Mouse (Mus musculus): ENCODE results near the gene Zfp367. TPM values are rescaled to one million over a fixed set of nuclear protein-coding genes. Genes with fewer than 3 reads are reported as not detected.

Zfp367 gene
- total and polyA plus RNA-seq, 3 experiments: 6.6 to 51.7 (median 38.6) TPM

DNA sequence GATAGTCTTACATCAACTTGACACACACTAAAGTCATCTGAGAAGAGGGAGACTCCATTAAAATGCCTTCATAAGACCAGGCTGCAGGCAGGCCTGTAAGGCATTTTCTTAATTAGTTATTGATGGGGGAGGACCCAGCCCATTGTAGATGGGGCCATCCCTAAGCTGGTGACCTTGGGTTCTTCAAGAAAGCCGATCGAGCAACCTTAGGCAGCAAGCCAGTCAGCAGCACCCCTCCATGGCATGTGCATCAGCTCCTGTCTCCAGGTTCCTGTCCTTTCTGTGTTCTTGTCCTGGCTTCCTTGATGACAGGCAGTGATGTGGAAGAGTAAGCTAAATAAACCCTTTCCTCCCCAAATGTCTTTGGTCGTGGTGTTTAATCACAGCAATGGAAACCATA, 60.9 kb downstream of the Zfp367 start:
- H3K9me3 ChIP-seq (replicated peaks): no peaks in the 10 kb centered on the region
- H3K27me3 ChIP-seq (ENCODE audit: insufficient read depth, low read length): peaks cover 3% of the 10 kb centered on the region
- TF ChIP-seq GATA1 (IDR thresholded peaks at IDR 0.05; ENCODE audit: borderline replicate concordance, low read length) (no peak), POLR2AphosphoS5 (IDR thresholded peaks at IDR 0.05; ENCODE audit: insufficient replicate concordance, low read depth, low read length) (no peak), CTCF (IDR thresholded peaks at IDR 0.05; ENCODE audit: low read depth, low read length) (no peak), TAL1 (conservative IDR thresholded peaks at IDR 0.05; ENCODE audit: low read depth, low read length) (no peak), GATA2 (IDR thresholded peaks at IDR 0.05; ENCODE audit: borderline replicate concordance, low read depth, low read length) (no peak)
- no peak overlapping the region for H3K4me3 ChIP-seq (ENCODE audit: low read depth, low read length)
- ATAC-seq (ENCODE audit: extremely low read depth, insufficient number of reproducible peaks, low FRiP score, poor library complexity, severe bottlenecking) (no peak), DNase-seq (ENCODE audit: low spot score) (no peak)
- H3K4me1 ChIP-seq (ENCODE audit: insufficient read depth, low read depth, low read length): no peaks in the 10 kb centered on the region
- H3K36me3 ChIP-seq (replicated peaks): no peaks in the 10 kb centered on the region

DNA sequence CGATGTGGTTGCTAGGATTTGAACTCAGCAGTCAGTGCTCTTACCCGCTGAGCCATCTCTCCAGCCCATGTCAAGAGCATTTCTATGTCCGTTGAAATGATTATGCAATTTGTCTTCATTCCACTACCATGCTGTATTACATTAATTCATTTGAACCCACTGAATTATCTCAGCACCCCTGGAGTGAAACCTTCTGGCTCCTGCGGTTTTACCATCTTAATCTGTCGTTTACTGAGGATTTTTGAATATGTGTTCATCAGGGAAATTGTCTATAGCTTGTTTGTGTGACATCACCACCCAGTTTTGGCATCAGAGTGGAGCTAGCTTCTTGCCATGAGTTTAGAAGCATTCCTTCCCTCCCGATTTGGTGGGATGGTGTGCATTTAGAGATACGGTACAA, 62.0 kb downstream of the Zfp367 start:
- no peaks in the 10 kb centered on the region for H3K36me3 ChIP-seq (replicated peaks)
- DNase-seq (ENCODE audit: low spot score) (no peak), ATAC-seq (ENCODE audit: extremely low read depth, insufficient number of reproducible peaks, low FRiP score, poor library complexity, severe bottlenecking) (no peak)
- no peak overlapping the region for H3K4me3 ChIP-seq (ENCODE audit: low read depth, low read length)
- TF ChIP-seq GATA1 (IDR thresholded peaks at IDR 0.05; ENCODE audit: borderline replicate concordance, low read length): no peak
- no peaks in the 10 kb centered on the region for H3K9me3 ChIP-seq (replicated peaks)
- peaks cover 3% of the 10 kb centered on the region for H3K27me3 ChIP-seq (ENCODE audit: insufficient read depth, low read length)
- no peaks in the 10 kb centered on the region for H3K4me1 ChIP-seq (ENCODE audit: insufficient read depth, low read depth, low read length)

DNA sequence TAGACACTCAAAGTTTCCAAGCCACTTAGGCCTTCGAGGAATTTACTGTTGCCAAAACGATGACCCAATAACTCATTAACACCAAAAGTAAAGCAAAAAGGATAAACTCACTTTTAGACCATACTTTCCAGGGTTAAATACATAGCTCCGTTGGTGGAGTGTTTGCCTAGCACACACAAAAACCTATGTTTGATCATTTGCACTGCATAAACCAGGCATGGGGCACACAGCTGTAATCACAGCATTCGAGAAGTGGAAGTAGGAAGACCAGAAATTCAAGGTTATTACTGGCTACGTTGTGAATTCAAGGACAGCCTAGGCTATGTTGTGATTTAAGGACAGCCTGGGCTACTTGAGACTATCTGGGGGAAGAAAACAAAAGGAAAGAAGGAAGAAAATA, 62.7 kb downstream of the Zfp367 start:
- H3K9me3 ChIP-seq (replicated peaks): no peaks in the 10 kb centered on the region
- peaks cover 3% of the 10 kb centered on the region for H3K27me3 ChIP-seq (ENCODE audit: insufficient read depth, low read length)
- H3K4me3 ChIP-seq (ENCODE audit: low read depth, low read length): no peak overlapping the region
- H3K4me1 ChIP-seq (ENCODE audit: insufficient read depth, low read depth, low read length): no peaks in the 10 kb centered on the region
- ATAC-seq (ENCODE audit: extremely low read depth, insufficient number of reproducible peaks, low FRiP score, poor library complexity, severe bottlenecking) (no peak), DNase-seq (ENCODE audit: low spot score) (no peak)
- no peaks in the 10 kb centered on the region for H3K36me3 ChIP-seq (replicated peaks)
- no peak for TF ChIP-seq POLR2AphosphoS5 (IDR thresholded peaks at IDR 0.05; ENCODE audit: insufficient replicate concordance, low read depth, low read length)
- TF ChIP-seq CTCF (IDR thresholded peaks at IDR 0.05; ENCODE audit: low read depth, low read length): no peak
- TF ChIP-seq TAL1 (conservative IDR thresholded peaks at IDR 0.05; ENCODE audit: low read depth, low read length): no peak
- TF ChIP-seq GATA2 (IDR thresholded peaks at IDR 0.05; ENCODE audit: borderline replicate concordance, low read depth, low read length): no peak
- TF ChIP-seq GATA1 (IDR thresholded peaks at IDR 0.05; ENCODE audit: borderline replicate concordance, low read length): no peak

DNA sequence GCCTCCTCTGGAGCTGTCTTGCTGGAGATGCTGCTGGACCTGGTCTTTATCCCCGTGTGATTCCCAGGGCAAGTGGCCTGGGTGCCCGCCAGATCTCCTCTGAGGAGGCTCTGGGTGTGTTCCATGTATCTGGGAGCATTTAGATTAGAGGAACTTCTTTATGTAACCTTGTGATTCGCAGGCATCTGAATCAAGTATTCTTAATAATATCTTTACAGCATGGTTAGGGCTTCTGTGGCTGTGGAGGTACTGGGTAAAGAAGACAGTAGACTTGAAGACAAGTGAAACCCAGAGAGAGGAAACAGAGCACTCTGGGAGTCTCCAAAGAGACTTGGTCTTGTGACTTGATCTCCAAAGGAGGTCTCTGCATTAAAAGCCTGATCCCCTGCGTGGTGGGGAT, 63.9 kb downstream of the Zfp367 start, which contains the start of gene Hsd17b3:
TSS of gene Hsd17b3 (minus strand) at position 101 of the 400 bp plus-strand sequence.
- DNase-seq (ENCODE audit: low spot score): no peak
- ATAC-seq (ENCODE audit: extremely low read depth, insufficient number of reproducible peaks, low FRiP score, poor library complexity, severe bottlenecking): no peak
- H3K9me3 ChIP-seq (replicated peaks): no peaks in the 10 kb centered on the region
- no peaks in the 10 kb centered on the region for H3K36me3 ChIP-seq (replicated peaks)
- H3K4me1 ChIP-seq (ENCODE audit: insufficient read depth, low read depth, low read length): no peaks in the 10 kb centered on the region
- peaks cover 3% of the 10 kb centered on the region for H3K27me3 ChIP-seq (ENCODE audit: insufficient read depth, low read length)
- H3K4me3 ChIP-seq (ENCODE audit: low read depth, low read length): no peak within 1 kb of the TSS
- TF ChIP-seq CTCF (IDR thresholded peaks at IDR 0.05; ENCODE audit: low read depth, low read length): no peak
- TF ChIP-seq GATA2 (IDR thresholded peaks at IDR 0.05; ENCODE audit: borderline replicate concordance, low read depth, low read length): no peak
- no peak for TF ChIP-seq POLR2AphosphoS5 (IDR thresholded peaks at IDR 0.05; ENCODE audit: insufficient replicate concordance, low read depth, low read length)
- TF ChIP-seq GATA1 (IDR thresholded peaks at IDR 0.05; ENCODE audit: borderline replicate concordance, low read length): no peak

DNA sequence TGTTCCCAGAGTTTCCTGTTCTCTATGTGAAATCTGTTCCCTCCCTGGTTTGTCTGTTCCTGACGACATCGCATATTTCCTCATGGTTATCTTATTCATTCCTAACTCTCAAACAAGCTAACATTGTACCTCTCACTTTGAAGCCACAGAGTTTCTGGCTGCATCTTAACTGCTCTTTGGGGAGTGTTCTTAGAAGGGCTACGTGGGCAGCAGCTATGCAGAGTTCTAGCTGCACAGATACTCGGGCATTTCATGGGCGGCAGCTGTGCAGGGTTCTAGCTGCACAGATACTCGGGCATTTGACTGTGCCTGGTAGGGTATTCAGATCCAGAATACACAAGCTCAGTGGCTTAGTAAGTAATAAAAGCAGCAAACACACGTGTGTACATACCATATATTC, 64.9 kb downstream of the Zfp367 start:
- Histone ChIP-seq H3K4me1 (ENCODE audit: insufficient read depth, low read depth, low read length) (no peaks in the 10 kb centered on the region), H3K36me3 (replicated peaks) (no peaks in the 10 kb centered on the region), H3K4me3 (ENCODE audit: low read depth, low read length) (no peak overlapping the region), H3K9me3 (replicated peaks) (no peaks in the 10 kb centered on the region), H3K27me3 (ENCODE audit: insufficient read depth, low read length) (peaks cover 3% of the 10 kb centered on the region)
- TF ChIP-seq GATA1 (IDR thresholded peaks at IDR 0.05; ENCODE audit: borderline replicate concordance, low read length): no peak
- no peak for TF ChIP-seq TAL1 (conservative IDR thresholded peaks at IDR 0.05; ENCODE audit: low read depth, low read length)
- no peak for TF ChIP-seq POLR2AphosphoS5 (IDR thresholded peaks at IDR 0.05; ENCODE audit: insufficient replicate concordance, low read depth, low read length)
- no peak for TF ChIP-seq GATA2 (IDR thresholded peaks at IDR 0.05; ENCODE audit: borderline replicate concordance, low read depth, low read length)
- TF ChIP-seq CTCF (IDR thresholded peaks at IDR 0.05; ENCODE audit: low read depth, low read length): no peak
- DNase-seq (ENCODE audit: low spot score) (no peak), ATAC-seq (ENCODE audit: extremely low read depth, insufficient number of reproducible peaks, low FRiP score, poor library complexity, severe bottlenecking) (no peak)

DNA sequence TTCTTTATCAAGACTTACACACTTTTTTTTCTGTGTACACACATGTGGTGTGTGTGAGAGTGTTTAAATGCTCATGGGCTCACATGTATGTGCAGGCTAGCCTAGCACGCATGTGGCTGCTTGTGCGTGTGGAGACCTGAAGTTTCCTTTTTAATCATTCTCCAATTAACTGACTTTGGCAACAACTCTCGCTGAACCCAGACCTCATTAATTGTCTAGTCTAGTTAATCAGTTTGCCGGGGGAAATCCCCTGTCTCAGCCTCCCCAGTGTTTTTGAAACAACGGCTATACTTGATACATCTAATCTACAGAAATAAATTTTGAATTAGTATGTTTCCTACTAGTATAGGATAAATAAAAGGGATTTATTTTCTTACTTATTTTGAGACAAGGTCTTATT, 67.0 kb downstream of the Zfp367 start:
- TF ChIP-seq TAL1 (conservative IDR thresholded peaks at IDR 0.05; ENCODE audit: low read depth, low read length): no peak
- TF ChIP-seq GATA1 (IDR thresholded peaks at IDR 0.05; ENCODE audit: borderline replicate concordance, low read length): no peak
- TF ChIP-seq POLR2AphosphoS5 (IDR thresholded peaks at IDR 0.05; ENCODE audit: insufficient replicate concordance, low read depth, low read length): no peak
- no peak for TF ChIP-seq GATA2 (IDR thresholded peaks at IDR 0.05; ENCODE audit: borderline replicate concordance, low read depth, low read length)
- TF ChIP-seq CTCF (IDR thresholded peaks at IDR 0.05; ENCODE audit: low read depth, low read length): no peak
- H3K36me3 ChIP-seq (replicated peaks): no peaks in the 10 kb centered on the region
- H3K27me3 ChIP-seq (ENCODE audit: insufficient read depth, low read length): peaks cover 7% of the 10 kb centered on the region
- no peaks in the 10 kb centered on the region for H3K9me3 ChIP-seq (replicated peaks)
- no peak for DNase-seq (ENCODE audit: low spot score)
- no peak overlapping the region for H3K4me3 ChIP-seq (ENCODE audit: low read depth, low read length)
- H3K4me1 ChIP-seq (ENCODE audit: insufficient read depth, low read depth, low read length): no peaks in the 10 kb centered on the region
- ATAC-seq (ENCODE audit: extremely low read depth, insufficient number of reproducible peaks, low FRiP score, poor library complexity, severe bottlenecking): no peak

DNA sequence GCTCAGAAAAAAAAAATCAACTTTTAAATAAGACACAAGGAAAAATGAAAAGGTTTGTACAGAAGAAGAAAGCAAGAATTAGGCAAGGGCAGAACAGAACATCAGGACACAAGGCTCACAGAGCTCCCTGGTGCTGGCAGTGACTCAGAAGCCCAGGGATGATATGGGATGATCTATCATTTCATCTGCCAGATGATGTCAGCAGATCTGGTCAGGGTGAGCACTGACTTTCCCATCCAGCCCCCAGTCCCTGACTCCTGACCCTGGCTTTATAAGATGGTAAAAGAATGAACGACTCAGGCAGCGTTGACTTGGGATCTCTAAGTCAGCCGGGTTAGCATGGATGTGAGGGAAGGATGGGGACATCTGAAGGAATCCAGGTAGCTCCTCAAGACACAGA, 69.7 kb downstream of the Zfp367 start:
- Histone ChIP-seq H3K4me1 (ENCODE audit: insufficient read depth, low read depth, low read length) (no peaks in the 10 kb centered on the region), H3K36me3 (replicated peaks) (no peaks in the 10 kb centered on the region), H3K9me3 (replicated peaks) (no peaks in the 10 kb centered on the region), H3K4me3 (ENCODE audit: low read depth, low read length) (no peak overlapping the region), H3K27me3 (ENCODE audit: insufficient read depth, low read length) (peaks cover 14% of the 10 kb centered on the region)
- no peak for DNase-seq (ENCODE audit: low spot score)
- TF ChIP-seq POLR2AphosphoS5 (IDR thresholded peaks at IDR 0.05; ENCODE audit: insufficient replicate concordance, low read depth, low read length) (no peak), CTCF (IDR thresholded peaks at IDR 0.05; ENCODE audit: low read depth, low read length) (no peak), TAL1 (conservative IDR thresholded peaks at IDR 0.05; ENCODE audit: low read depth, low read length) (no peak), GATA2 (IDR thresholded peaks at IDR 0.05; ENCODE audit: borderline replicate concordance, low read depth, low read length) (no peak), GATA1 (IDR thresholded peaks at IDR 0.05; ENCODE audit: borderline replicate concordance, low read length) (no peak)
- ATAC-seq (ENCODE audit: extremely low read depth, insufficient number of reproducible peaks, low FRiP score, poor library complexity, severe bottlenecking): no peak

Other genes with a start within 250 kb of the Zfp367 start
- gene Hsd17b3, start 64.0 kb downstream of the Zfp367 start, total RNA-seq (2014; fragmentation: Nextera tagmentation): not detected in 2 replicates
- gene Hsd17b3, start 64.0 kb downstream of the Zfp367 start, total RNA-seq (2017): 0.22 TPM in 1 of 2 replicates, not detected in the other
- gene Hsd17b3, start 64.0 kb downstream of the Zfp367 start, polyA plus RNA-seq (2012): not detected in 2 replicates
- not detected in 2 replicates for gene Slc35d2, start 23.8 kb downstream of the Zfp367 start, total RNA-seq (2014; fragmentation: Nextera tagmentation)
- 0.11 TPM in 1 of 2 replicates, not detected in the other for gene Slc35d2, start 23.8 kb downstream of the Zfp367 start, total RNA-seq (2017)
- not detected in 2 replicates for gene Slc35d2, start 23.8 kb downstream of the Zfp367 start, polyA plus RNA-seq (2012)
- 22.0 and 34.1 TPM in 2 replicates for gene Habp4, start 8.6 kb upstream of the Zfp367 start, total RNA-seq (2014; fragmentation: Nextera tagmentation)
- 10.5 and 12.4 TPM in 2 replicates for gene Habp4, start 8.6 kb upstream of the Zfp367 start, total RNA-seq (2017)
- 33.9 and 44.5 TPM in 2 replicates for gene Habp4, start 8.6 kb upstream of the Zfp367 start, polyA plus RNA-seq (2012)
- 1.9 and 4.1 TPM in 2 replicates for gene Cdc14b, start 122.1 kb upstream of the Zfp367 start, total RNA-seq (2014; fragmentation: Nextera tagmentation)
- gene Cdc14b, start 122.1 kb upstream of the Zfp367 start, total RNA-seq (2017): 2.0 and 2.3 TPM in 2 replicates
- gene Cdc14b, start 122.1 kb upstream of the Zfp367 start, polyA plus RNA-seq (2012): 0.09 and 0.13 TPM in 2 replicates
- 25.7 and 29.9 TPM in 2 replicates for gene Aaed1, start 159.5 kb upstream of the Zfp367 start, total RNA-seq (2014; fragmentation: Nextera tagmentation)
- gene Aaed1, start 159.5 kb upstream of the Zfp367 start, total RNA-seq (2017): 15.9 and 16.0 TPM in 2 replicates
- 2.1 and 4.2 TPM in 2 replicates for gene Aaed1, start 159.5 kb upstream of the Zfp367 start, polyA plus RNA-seq (2012)
- 34.8 and 40.0 TPM in 2 replicates for gene Ctsl, start 217.7 kb upstream of the Zfp367 start, total RNA-seq (2014; fragmentation: Nextera tagmentation)
- 93.2 and 97.1 TPM in 2 replicates for gene Ctsl, start 217.7 kb upstream of the Zfp367 start, total RNA-seq (2017)
- gene Ctsl, start 217.7 kb upstream of the Zfp367 start, polyA plus RNA-seq (2012): 0.38 and 0.45 TPM in 2 replicates

Measured in G1E (cell line).